Mouse (Mus musculus) adrenal gland, postnatal 36 days (tissue): ENCODE results near the gene Pms2. TPM values are rescaled to one million over a fixed set of nuclear protein-coding genes. Genes with fewer than 3 reads are reported as not detected.

Source experiments
- total RNA-seq, 2 experiments: library from RNA; stranded (reverse); gene quantifications; 2 replicates each; pipeline ENCODE4 v1.2.3; 2021

Pms2 gene
- total RNA-seq, 2 experiments from 2014 or later: 9.3 to 9.4 TPM

Other genes starting within 250 kb of the Pms2 start
- gene Usp42, start 177.7 kb upstream of the Pms2 start, total RNA-seq: 10 to 100 TPM; 13.2 to 14.9 TPM
- 10 to 100 TPM; 34.9 to 39.2 TPM for gene Eif2ak1, start 92.2 kb upstream of the Pms2 start, total RNA-seq
- gene Ankrd61, start 12.3 kb upstream of the Pms2 start, total RNA-seq: not detected
- 10 to 100 TPM; 38.3 to 39.0 TPM for gene Aimp2, start 117 bp upstream of the Pms2 start, total RNA-seq
- gene Gm42421, start 18.2 kb downstream of the Pms2 start, total RNA-seq: under 1 TPM in 1 of 2 experiments, not detected in 1; 0.46 TPM
- 1 to 10 TPM; 1.8 to 8.8 TPM for gene Rsph10b, start 23.1 kb downstream of the Pms2 start, total RNA-seq
- 10 to 100 TPM; 54.1 to 62.9 TPM for gene Ccz1, start 104.9 kb downstream of the Pms2 start, total RNA-seq
- not detected for gene Ocm, start 116.7 kb downstream of the Pms2 start, total RNA-seq
- gene Lmtk2, start 190.5 kb downstream of the Pms2 start, total RNA-seq: 10 to 100 TPM; 33.6 to 34.1 TPM